ENCODE assay signal across 27 mouse cellular contexts in the genomic region with DNA sequence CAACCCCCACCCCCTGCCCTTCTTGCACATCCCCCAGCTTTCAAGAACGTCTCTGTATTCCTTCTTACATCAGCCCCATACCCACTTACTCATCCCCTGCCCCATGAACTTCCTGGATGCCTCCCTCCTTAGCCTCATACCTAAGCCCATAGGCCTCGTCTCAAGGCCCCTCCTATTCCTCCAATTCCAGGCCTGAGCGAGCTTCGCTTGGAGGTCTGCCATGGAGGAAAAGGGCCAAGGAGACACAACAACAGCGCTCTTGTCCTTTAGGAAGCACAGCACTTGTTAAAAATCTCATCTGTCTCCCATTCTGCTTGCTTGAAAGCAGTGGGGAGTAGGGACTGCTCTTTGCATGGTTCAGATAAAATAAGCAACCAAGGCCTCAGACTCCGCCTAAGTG. TPM values are rescaled to one million over a fixed set of nuclear protein-coding genes. Genes with fewer than 3 reads are reported as not detected.
DNase-seq lines count a peak whose midpoint lies in the region; ATAC-seq and TF ChIP-seq lines count a peak whose summit lies in the region.
"Had no signal": no experiment of that assay in that cellular context is flagged by ENCODE, and none has a peak within 500 bp of the region (broad histone marks: within the 10 kb centered on the region; RNA-seq: fewer than 3 reads in every experiment).

No protein-coding gene starts in this region.

- 61% methylated on average over 6 of the region's 6 CpGs for WGBS in hindbrain, postnatal 0 days
- 83% methylated on average over 6 of the region's 6 CpGs for WGBS in hindbrain, embryonic 13.5 days

- H3K27ac ChIP-seq in hindbrain, postnatal 0 days: no peak overlapping the region
- no peak overlapping the region for H3K27ac ChIP-seq in hindbrain, embryonic 13.5 days
- no peak overlapping the region for H3K27ac ChIP-seq in left cerebral cortex, adult 2 months
- H3K27ac ChIP-seq: forebrain, embryonic 13.5 days; gastrocnemius, adult 2 months; hindbrain, embryonic 15.5 days; limb, embryonic 15.5 days; liver, embryonic 14.5 days; neural tube, embryonic 12.5 days; stomach, postnatal 0 days had no signal

- H3K4me3 ChIP-seq in hindbrain, postnatal 0 days (ENCODE audit: low read length): no peak overlapping the region
- H3K4me3 ChIP-seq in hindbrain, embryonic 13.5 days: no peak overlapping the region
- H3K4me3 ChIP-seq in left cerebral cortex, adult 2 months: no peak overlapping the region
- H3K4me3 ChIP-seq: forebrain, embryonic 13.5 days; gastrocnemius, adult 2 months; hindbrain, embryonic 15.5 days; limb, embryonic 15.5 days; megakaryocyte, embryonic 14.5 days; neural tube, embryonic 12.5 days had no signal

- DNase-seq in hindbrain, postnatal 0 days (ENCODE audit: low spot score): peak; percentile 50
- DNase-seq in left cerebral cortex, postnatal 4 days: peak; percentile 43
- DNase-seq in left cerebral cortex, adult 2 months (ENCODE audit: extremely low spot score in 1 of 2, low spot score in 2 of 2): no peak
- peak; percentile 47 for DNase-seq in brain, adult 2 months (ENCODE audit: low read depth, low spot score)
- peak; percentile 67 for DNase-seq in testis, postnatal 10 days (ENCODE audit: low spot score)
- no peak for DNase-seq in thymus, adult 18-20 months
- DNase-seq: adrenal gland, adult 8-10 months; cerebellum, adult 8-10 months; gastrocnemius, adult 2 months; kidney, postnatal 36 days; layer of hippocampus, adult 9-11 months; lung, embryonic 14.5 days; lung, postnatal 36 days; midbrain, embryonic 14.5 days; thymus, postnatal 25 days had no signal

- intact Hi-C loops in left cerebral cortex, postnatal 4 days (cut with DNase I): no loop called here
- intact Hi-C loops in left cerebral cortex, adult 2 months (cut with DNase I): loop anchor here (10.0 kb wide), 1 partner anchor 413 kb away; the partner anchor contains the start of gene Aldh1a2

- ATAC-seq in hindbrain, postnatal 0 days: no peak
- ATAC-seq in hindbrain, embryonic 13.5 days (ENCODE audit: low FRiP score): no peak
- ATAC-seq: activated CD4-positive, CD25-positive, alpha-beta regulatory T cell, adult 4 months; forebrain, embryonic 13.5 days; intestine, embryonic 16.5 days had no signal

- no peak overlapping the region for H3K9ac ChIP-seq in hindbrain, postnatal 0 days (replicated peaks; ENCODE audit: low read length)
- H3K9ac ChIP-seq in hindbrain, embryonic 13.5 days: no peak overlapping the region
- H3K9ac ChIP-seq: forebrain, embryonic 13.5 days; hindbrain, embryonic 15.5 days; limb, embryonic 15.5 days; liver, embryonic 14.5 days; lung, embryonic 14.5 days; neural tube, embryonic 12.5 days had no signal

- 0 out of 2 replicates have a peak, but pooled peaks cover 2% of the 10 kb centered on the region for H3K9me3 ChIP-seq in hindbrain, postnatal 0 days (ENCODE audit: low read length)
- H3K9me3 ChIP-seq in hindbrain, embryonic 13.5 days: no peaks in the 10 kb centered on the region
- H3K9me3 ChIP-seq: forebrain, embryonic 13.5 days; hindbrain, embryonic 15.5 days; limb, embryonic 15.5 days; neural tube, embryonic 12.5 days had no signal

- H3K36me3 ChIP-seq in hindbrain, postnatal 0 days (ENCODE audit: insufficient read depth, low read length): no peaks in the 10 kb centered on the region
- H3K36me3 ChIP-seq in hindbrain, embryonic 13.5 days: no peaks in the 10 kb centered on the region
- H3K36me3 ChIP-seq: hindbrain, embryonic 15.5 days; neural tube, embryonic 12.5 days had no signal

- H3K4me1 ChIP-seq in hindbrain, postnatal 0 days (ENCODE audit: insufficient read depth, low read length): no peaks in the 10 kb centered on the region
- no peaks in the 10 kb centered on the region; the same call in 1 of the 2 replicates for H3K4me1 ChIP-seq in hindbrain, embryonic 13.5 days (replicated peaks)
- H3K4me1 ChIP-seq: forebrain, embryonic 13.5 days; hindbrain, embryonic 15.5 days; limb, embryonic 15.5 days; neural tube, embryonic 12.5 days had no signal

- H3K27me3 ChIP-seq in hindbrain, postnatal 0 days (ENCODE audit: insufficient read depth, low read length): no peaks in the 10 kb centered on the region
- H3K27me3 ChIP-seq in hindbrain, embryonic 13.5 days: no peaks in the 10 kb centered on the region
- H3K27me3 ChIP-seq: forebrain, embryonic 13.5 days; hindbrain, embryonic 15.5 days; limb, embryonic 15.5 days; neural tube, embryonic 12.5 days had no signal

- H3K4me2 ChIP-seq in hindbrain, postnatal 0 days (ENCODE audit: low read depth, low read length): no peak overlapping the region
- H3K4me2 ChIP-seq in hindbrain, embryonic 13.5 days: no peak overlapping the region
- H3K4me2 ChIP-seq: forebrain, embryonic 13.5 days; heart, embryonic 11.5 days; hindbrain, embryonic 15.5 days; limb, embryonic 15.5 days; lung, embryonic 14.5 days; neural tube, embryonic 12.5 days had no signal

- no peak for TF ChIP-seq CTCF in hindbrain, postnatal 0 days (IDR thresholded peaks at IDR 0.05; ENCODE audit: low read depth)
- no peak for TF ChIP-seq CTCF in left cerebral cortex, adult 2 months (IDR thresholded peaks at IDR 0.05)

RNA-seq across cellular contexts. Expression of gene Myzap, which starts 36.1 kb away (rescaled TPM):
- total RNA-seq in hindbrain, postnatal 0 days (2014; rRNA removed): 0.29 and 1.3 TPM in 2 replicates
- polyA plus RNA-seq in hindbrain, postnatal 0 days (2015; fragmentation: Nextera tagmentation; extraction: Ambion mirVana): 1.6 and 1.9 TPM in 2 replicates
- polyA plus RNA-seq in hindbrain, embryonic 13.5 days (2015; fragmentation: Nextera tagmentation; extraction: Ambion mirVana): 3.2 and 3.7 TPM in 2 replicates
- 1 to 10 TPM; 2.7 to 2.9 TPM for total RNA-seq in left cerebral cortex, postnatal 4 days (2021)
- total RNA-seq in left cerebral cortex, adult 2 months (2021): 1 to 10 TPM; 1.8 to 1.9 TPM
- total RNA-seq: MEL had no signal

Comparison
In these comparisons a context has a peak if more than half of its experiments do, and no peak if none do; other contexts are left out.
1. DNase-seq: peak in hindbrain, postnatal 0 days (single experiment), left cerebral cortex, postnatal 4 days (single experiment), brain, adult 2 months (single experiment) and testis, postnatal 10 days (single experiment); none in left cerebral cortex, adult 2 months (0 of 2) and thymus, adult 18-20 months (0 of 2).